Mouse (Mus musculus) lung, postnatal 0 days (tissue): ENCODE results near the gene Lrp5.

Experiments
- CTCF ChIP-seq: IDR thresholded peaks from 2 replicates; pipeline ENCODE4 v1.5.1; 2016; ENCODE audit warnings: antibody characterized with exemption, mild to moderate bottlenecking
- EP300 ChIP-seq: IDR thresholded peaks from 2 replicates; pipeline ENCODE4 v1.6.1; 2016; ENCODE audit warnings: antibody characterized with exemption, mild to moderate bottlenecking, control low read depth

GRCm38 (mm10) chr19:3562752-3563151 lies 123.6 kb downstream of the Lrp5 start:
- TF ChIP-seq EP300 (no peak), CTCF (no peak)
